Mouse (Mus musculus) urinary bladder, adult 18-20 months (tissue): ENCODE measurements around the gene Traip.
"Not testable (repeated sequence)": the region's sequence is repeated elsewhere in the genome, so short reads cannot be mapped to it uniquely, and the experiment has no call there.

ENCODE experiments used
- DNase-seq, 2 experiments: peaks; one replicate each; pipeline ENCODE4 v3.0.0; 2022; ENCODE audit warnings: low spot score in 2 of 2, mixed read lengths in 2 of 2

The Traip gene

DNA sequence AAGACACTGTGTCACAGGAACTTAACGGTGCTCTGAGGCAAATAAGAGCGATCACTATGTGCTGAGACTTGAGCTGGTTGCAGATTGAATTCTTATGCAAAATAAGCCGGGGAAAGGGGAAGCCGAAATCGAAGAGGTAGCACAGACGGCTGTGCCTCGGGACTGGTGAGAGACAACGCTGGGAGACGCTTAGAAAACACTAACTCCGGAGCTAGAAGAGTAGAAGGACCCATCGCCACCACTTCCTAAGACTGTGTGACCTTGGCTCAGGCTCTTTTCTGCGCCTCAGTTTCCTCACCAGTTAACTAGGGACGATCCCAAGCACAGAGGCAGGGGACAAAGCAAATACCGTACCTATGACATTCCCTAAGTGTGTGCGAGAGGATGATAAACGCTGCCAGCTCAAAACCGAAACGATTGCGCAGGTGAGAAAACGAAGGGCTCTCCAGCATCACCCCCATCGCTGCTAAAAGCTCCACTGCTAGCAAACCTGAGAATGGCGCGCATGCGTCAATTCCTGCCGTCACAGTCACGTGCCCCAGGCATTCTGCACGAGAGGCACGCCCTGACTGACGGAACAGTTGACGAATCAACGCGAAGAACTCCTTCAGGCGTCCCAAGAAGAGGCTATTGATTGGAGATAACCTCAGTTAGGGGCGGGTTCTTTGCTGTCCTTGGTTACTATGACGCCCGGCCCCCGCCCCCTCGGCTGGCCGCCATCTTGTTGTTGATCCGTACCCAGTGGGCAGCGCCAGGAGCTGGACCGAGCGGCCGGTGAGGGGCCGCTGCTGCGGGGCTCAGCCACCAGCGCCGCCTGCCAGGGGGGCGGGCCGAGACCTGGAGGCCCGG lies 52.2 kb downstream of the Traip start, which contains the start of gene Ip6k1:
Gene Ip6k1, plus strand, starts transcription at position 580 of the 849 bp plus-strand sequence.
- DNase-seq = peak; percentile 99

DNA sequence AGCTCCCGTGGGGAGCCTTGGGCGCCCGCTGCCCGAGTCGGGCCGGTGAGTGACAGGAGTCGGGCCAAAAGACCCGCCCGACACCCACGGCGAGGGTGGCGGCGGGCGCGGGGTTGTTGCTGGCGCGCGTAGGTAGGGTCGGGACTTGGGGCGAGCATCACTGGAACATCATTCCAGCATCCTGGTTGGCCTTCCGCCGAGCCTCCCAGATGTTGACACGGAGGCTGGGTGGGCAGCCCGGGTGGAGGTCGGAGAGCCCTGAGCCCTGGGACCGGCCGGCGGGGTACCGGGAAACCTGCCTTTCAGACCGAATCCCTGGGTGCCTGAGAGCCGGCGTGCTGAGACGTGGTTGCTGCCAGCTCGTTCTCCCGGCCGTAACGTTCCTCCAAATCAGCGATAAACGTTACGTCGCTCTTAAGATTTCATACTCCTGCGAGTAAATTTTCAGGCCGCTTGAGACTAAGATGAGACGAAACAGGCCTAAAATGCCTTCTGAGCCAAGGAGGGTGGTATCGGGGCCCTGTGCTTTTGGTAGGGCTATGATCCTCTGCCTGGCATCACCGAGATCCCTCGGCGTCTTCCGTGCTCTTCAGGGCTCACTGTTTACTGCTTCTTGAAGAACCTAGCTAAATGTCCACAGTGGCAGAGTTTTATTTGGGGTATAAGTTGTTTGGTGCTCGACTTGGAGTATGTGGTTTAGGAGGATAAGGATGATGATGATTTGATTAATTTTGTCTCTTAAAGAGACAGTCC lies 53.0 kb downstream of the Traip start:
- DNase-seq = no peak

DNA sequence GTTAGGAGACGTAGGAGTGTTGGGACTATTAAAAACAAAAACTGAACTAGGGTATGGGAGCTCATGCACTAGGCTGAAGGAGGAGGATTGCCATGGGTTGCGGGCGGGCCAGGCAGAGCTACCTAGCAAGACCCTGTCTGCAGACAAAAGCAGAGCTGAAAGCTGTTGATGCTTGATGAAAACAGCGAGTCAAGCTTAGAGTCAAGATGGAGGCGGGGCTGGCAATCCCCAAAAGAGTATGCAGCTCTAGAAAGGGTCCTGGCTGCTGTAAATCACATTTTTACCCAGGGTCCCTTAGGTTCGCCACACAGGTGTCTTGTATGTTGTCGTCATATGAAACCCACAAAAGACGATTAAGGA lies 53.6 kb downstream of the Traip start:
- peak in 1 of 2 experiments; percentile 19 for DNase-seq

DNA sequence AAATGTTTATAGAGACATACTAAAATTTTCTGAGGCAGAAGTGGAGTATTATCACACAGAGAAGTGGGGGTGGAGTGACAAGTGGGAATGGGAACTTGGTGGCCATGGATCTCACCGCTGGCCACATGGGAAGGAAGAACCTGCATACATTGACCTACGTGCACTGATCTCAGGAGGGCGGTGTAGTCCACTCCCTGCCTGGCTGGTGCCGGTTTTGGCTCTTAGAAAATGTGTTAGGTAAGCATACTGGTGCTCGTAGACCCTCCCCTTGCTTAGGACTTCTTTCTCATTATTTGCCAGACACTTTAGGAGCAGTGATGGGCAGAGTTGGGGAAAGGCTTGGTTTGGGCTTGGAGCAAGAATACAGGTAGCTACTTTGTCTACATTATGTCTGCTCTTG lies 58.1 kb downstream of the Traip start:
- no peak for DNase-seq

DNA sequence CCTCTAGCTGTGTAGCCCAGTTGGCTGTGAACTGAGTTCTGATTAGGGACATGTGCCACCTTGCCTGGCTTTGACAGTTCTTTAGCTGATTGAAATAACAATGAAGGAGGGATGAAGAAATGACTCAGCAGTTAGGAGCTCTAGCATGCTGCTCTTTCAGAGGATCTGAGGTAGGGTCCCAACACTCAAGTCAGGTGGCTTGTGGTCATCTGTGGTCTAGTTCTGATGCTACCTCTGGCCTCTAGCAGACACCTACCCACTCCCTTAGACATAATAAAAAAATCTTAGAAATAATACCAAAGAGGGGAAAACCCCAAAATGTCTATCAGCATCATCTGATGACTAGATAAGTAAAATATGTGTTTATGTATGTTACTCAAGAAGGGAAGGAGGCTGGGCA lies 60.4 kb downstream of the Traip start:
- no peak for DNase-seq

DNA sequence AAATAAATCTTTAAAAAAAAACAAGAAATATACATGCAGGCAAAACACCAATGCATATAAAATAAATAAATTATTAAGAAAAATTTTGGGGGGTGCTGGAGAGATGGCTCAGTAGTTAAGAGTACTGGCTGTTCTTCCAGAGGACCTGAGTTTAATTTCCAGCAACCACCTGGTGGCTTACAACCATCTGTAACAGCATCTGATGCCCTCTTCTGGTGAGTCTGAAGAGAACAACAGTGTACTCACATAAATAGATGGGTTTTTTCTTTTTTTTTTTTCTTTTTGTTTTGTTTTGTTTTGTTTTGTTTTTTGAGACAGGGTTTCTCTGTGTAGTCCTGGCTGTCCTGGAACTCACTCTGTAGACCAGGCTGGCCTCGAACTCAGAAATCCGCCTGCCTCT lies 63.6 kb downstream of the Traip start:
- DNase-seq = not testable (repeated sequence)

DNA sequence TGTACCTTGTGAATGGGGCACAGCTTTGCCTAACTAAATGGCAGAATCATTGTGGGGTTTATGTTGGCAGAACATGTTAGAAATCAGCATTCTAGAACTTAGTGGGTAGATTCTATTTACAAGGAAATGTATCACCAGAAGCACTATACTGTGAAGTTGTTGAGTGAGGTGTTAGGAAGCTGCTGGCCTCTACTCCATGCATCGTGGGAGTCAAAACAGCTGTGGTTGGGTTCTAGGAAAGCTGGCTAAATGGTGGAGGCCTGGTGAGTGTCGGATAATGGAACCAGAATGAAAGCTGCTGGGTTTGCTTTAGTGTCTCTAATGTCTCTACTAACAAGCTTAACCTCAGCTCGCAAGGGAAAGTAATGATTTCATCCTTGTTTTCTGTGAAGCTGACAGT lies 67.2 kb downstream of the Traip start:
- no peak for DNase-seq

DNA sequence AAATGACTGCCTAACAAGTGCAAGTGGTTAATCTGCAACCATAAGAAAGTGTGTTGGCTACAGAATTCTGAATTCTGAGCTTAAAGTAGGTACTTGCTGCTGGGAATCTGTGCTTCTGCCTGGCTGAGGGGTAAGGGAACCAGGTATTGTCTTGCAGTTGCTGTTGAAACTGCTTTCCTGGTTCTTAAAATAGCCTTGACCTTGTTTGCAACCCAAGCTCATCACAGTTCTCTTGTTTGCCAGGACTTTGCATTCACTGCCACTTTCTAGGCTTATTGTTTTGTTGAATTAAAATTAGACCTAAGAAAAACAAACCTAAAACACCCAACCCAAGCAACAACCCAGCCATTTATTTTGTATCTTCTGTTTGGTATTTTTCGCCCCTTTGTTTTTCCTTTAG lies 70.8 kb downstream of the Traip start:
- no peak for DNase-seq
